Mouse (Mus musculus) ES-Bruce4 (cell line): ENCODE measurements at regions not wholly inside any gene's neighbourhood (a gene's known extent, or its start where the extent isn't known, plus 50 kb on each side); places are given as distances from the start of the nearest gene placed in this dataset.

Experiments used
- CTCF ChIP-seq: IDR thresholded peaks from one replicate; pipeline ENCODE4 v1.8.1; 2011; ENCODE audit warnings: low read depth, low read length
- EP300 ChIP-seq: IDR thresholded peaks from 2 replicates; pipeline ENCODE4 v1.6.1; 2011; ENCODE audit warnings: low read depth, low read length; ENCODE audit not compliant: insufficient read depth
- POLR2A ChIP-seq: IDR thresholded peaks from one replicate; pipeline ENCODE4 v1.8.1; 2011; ENCODE audit warnings: low read length; ENCODE audit not compliant: insufficient read depth

- no peak for TF ChIP-seq CTCF
- no peak for TF ChIP-seq POLR2A
- TF ChIP-seq EP300, result no peak
These were observed 321.0 kb downstream of the Rps15a start for GRCm38 (mm10) chr7:117795035-117795434.
